Mouse (Mus musculus) liver, postnatal 0 days (tissue): ENCODE results near the gene Carm1. TPM values are rescaled to one million over a fixed set of nuclear protein-coding genes. Genes with fewer than 3 reads are reported as not detected.
A peak's percentile ranks its signal among the peaks of the same experiment; 100 is the strongest.
"Not testable (repeated sequence)": the region's sequence is repeated elsewhere in the genome, so short reads cannot be mapped to it uniquely, and the experiment has no call there.

Experiments used
- ATAC-seq: fragments of 200-750 bp; cut with Nextera tagmentation; 2 replicates; pipeline ENCODE4 v1.8.0; 2017; ENCODE audit warnings: mild to moderate bottlenecking, moderate library complexity
- DNase-seq: peaks from one replicate; pipeline ENCODE4 v3.0.0-alpha.2; 2016
- H3K27ac ChIP-seq: fragments of 300-500 bp; sonication (generic); 2 replicates; pipeline ENCODE4 v1.5.1; 2014; ENCODE audit warnings: antibody characterized with exemption, moderate library complexity, mild to moderate bottlenecking, low read depth
- H3K27me3 ChIP-seq: fragments of 300-500 bp; sonication (generic); 2 replicates; pipeline ENCODE4 v1.6.1; 2014; ENCODE audit warnings: low read length, control low read depth, mixed read lengths; ENCODE audit not compliant: insufficient read depth
- H3K36me3 ChIP-seq: fragments of 300-500 bp; sonication (generic); replicated peaks from 2 replicates; pipeline ENCODE4 v1.6.1; 2014; ENCODE audit warnings: mild to moderate bottlenecking, control low read depth, low read length, moderate library complexity, mixed read lengths; ENCODE audit not compliant: insufficient read depth
- H3K4me1 ChIP-seq: fragments of 300-500 bp; sonication (generic); 2 replicates; pipeline ENCODE4 v1.6.1; 2014; ENCODE audit warnings: antibody characterized with exemption, mild to moderate bottlenecking, control low read depth; ENCODE audit not compliant: insufficient read depth
- H3K4me2 ChIP-seq: fragments of 300-500 bp; sonication (generic); 2 replicates; pipeline ENCODE4 v1.6.1; 2014; ENCODE audit warnings: low read depth, mild to moderate bottlenecking, low read length, moderate library complexity, mixed read lengths
- H3K4me3 ChIP-seq: fragments of 300-500 bp; sonication (generic); 2 replicates; pipeline ENCODE4 v1.5.1; 2014; ENCODE audit warnings: low read depth, low read length
- H3K9ac ChIP-seq: fragments of 300-500 bp; sonication (generic); replicated peaks from 2 replicates; pipeline ENCODE4 v1.6.1; 2014; ENCODE audit warnings: mild to moderate bottlenecking, moderate library complexity
- H3K9me3 ChIP-seq: fragments of 300-500 bp; sonication (generic); 2 replicates; pipeline ENCODE4 v1.6.1; 2016; ENCODE audit warnings: mild to moderate bottlenecking, control low read depth, low read length, mixed read lengths
- CTCF ChIP-seq: sonication (generic); IDR thresholded peaks from 2 replicates; pipeline ENCODE4 v1.5.1; 2016; ENCODE audit warnings: antibody characterized with exemption, low read depth
- EP300 ChIP-seq: IDR thresholded peaks from 2 replicates; pipeline ENCODE4 v1.6.1; 2016; ENCODE audit warnings: antibody characterized with exemption, low read depth, mild to moderate bottlenecking
- WGBS: fragments of 180-500 bp; shearing (Covaris S2); extraction: QIAGEN DNeasy Blood & Tissue Kit; methylation state at CpG from one replicate; pipeline ENCODE4 v1.1.7; 2014; ENCODE audit not compliant: insufficient replicate concordance; 5-methylcytosine and 5-hydroxymethylcytosine counted together
- polyA plus RNA-seq: library from polyadenylated mRNA; unstranded; fragments of >200 nt; fragmentation: Nextera tagmentation; extraction: Ambion mirVana; gene quantifications from 2 replicates; pipeline ENCODE4 v1.2.1, GENCODE M21; 2015

Carm1 gene
- polyA plus RNA-seq, 1 experiment from 2014 or later = 8.6 TPM

DNA sequence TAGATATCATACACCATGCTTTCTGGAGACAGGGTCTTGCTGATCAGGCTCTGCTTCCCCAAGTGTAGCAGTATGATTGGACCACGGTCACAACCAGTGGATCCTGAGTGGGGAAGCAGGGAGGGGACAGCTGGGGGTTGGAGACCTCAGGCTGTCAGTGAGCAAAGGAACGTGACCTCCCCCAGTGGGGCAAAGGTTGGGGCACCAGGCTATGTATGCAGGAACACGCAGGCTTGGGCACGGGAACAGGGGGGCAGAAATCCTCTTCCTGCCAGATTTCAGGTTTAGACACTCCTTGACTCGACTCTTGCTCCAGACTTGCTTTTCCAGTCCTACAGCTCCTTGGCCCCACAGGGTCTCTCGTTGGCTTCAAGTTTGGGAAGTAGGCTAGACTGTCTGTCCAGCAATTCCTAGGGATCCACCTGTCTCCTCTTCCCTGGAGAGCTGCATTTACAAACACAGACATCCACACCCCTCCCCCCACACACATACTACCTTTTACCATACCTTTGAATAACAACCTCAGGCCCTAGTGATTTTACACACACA is 28.7 kb upstream of the Carm1 start:
- no peaks in the 10 kb centered on the region for H3K36me3 ChIP-seq
- no peaks in the 10 kb centered on the region for H3K9me3 ChIP-seq
- peak overlapping the region; percentile 21; the same call in 1 of the 2 replicates for H3K9ac ChIP-seq
- no peaks in the 10 kb centered on the region for H3K4me1 ChIP-seq
- 58% methylated on average over 6 of the region's 6 CpGs for WGBS
- no peak overlapping the region for H3K4me3 ChIP-seq
- no peak for DNase-seq
- TF ChIP-seq EP300 = no peak
- no peak for TF ChIP-seq CTCF
- no peak overlapping the region for H3K27ac ChIP-seq
- H3K4me2 ChIP-seq = no peak overlapping the region
- ATAC-seq = peak; percentile 65; the same call in 1 of the 2 replicates
- H3K27me3 ChIP-seq = no peaks in the 10 kb centered on the region

DNA sequence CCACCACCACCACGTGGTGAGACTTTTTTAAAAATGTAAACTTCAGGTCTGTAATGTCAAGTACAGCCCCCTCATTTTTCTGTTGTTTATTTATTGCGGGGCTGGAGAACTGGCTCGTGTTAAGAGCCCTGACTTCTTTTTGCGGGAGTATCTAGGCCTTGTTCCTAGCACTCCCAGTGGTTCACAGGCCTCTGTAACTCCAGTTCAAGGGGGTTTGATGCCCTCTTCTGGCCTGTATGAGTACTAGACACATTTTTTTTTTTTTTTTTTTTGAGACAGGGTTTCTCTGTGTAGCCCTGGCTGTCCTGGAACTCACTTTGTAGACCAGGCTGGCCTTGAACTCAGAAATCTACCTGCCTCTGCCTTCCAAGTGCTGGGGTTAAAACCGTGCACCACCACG is 28.0 kb upstream of the Carm1 start:
- WGBS = 72% methylated on average over 6 of the region's 6 CpGs
- H3K36me3 ChIP-seq, DNase-seq, H3K4me1 ChIP-seq, H3K27me3 ChIP-seq, H3K9me3 ChIP-seq, H3K4me3 ChIP-seq, H3K4me2 ChIP-seq, H3K27ac ChIP-seq, H3K9ac ChIP-seq, ATAC-seq: not testable (repeated sequence)
- TF ChIP-seq CTCF = 0 out of 2 replicates have a peak, but pooled peaks have one; percentile 5

DNA sequence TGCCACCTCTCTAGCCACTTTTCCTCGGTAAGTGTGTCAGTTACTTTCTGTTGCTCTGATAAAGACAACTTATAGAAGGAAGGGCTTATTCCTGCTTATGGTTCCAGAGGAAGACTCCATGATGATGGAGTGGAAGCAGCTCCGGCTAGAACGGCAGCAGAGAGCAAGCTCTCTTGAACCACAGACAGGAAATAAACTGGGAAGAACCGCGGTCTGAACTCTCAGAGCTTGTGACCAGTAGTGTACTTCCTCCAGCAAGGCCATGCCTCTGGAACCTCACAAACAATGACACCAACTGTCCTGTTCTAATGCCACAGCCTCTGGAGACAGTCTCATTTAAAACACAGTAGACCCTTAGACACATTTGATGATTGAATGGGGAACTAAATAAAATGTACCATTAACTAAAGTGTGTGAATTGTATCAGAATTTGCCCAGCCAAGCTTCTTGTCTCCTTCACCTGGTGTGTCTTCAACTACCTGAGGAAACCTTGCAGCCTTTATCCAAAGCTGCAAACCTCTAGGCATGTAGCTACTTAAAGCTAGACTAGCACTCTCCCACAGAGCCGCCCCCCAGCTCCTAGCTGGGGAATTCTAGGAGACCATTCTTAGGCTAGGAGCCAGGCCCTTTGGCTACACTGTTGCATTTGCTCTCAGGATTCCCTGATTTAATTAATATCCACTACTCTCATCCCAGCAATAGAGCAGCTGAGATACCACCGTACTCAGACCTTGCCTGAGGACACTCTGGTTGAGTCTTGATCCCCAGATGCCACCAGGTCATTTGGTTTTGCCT is 21.4 kb upstream of the Carm1 start:
- WGBS = 38% methylated on average over 7 of the region's 7 CpGs
- DNase-seq = no peak
- Histone ChIP-seq H3K9ac (peak overlapping the region; percentile 53), H3K4me2 (peak overlapping the region; percentile 45), H3K4me3 (peak overlapping the region; percentile 48), H3K27me3 (no peaks in the 10 kb centered on the region), H3K27ac (peak overlapping the region; percentile 91), H3K36me3 (peaks cover 2% of the 10 kb centered on the region; the same call in 1 of the 2 replicates), H3K4me1 (peaks cover 11% of the 10 kb centered on the region; the same call in 1 of the 2 replicates), H3K9me3 (no peaks in the 10 kb centered on the region)
- ATAC-seq = 0 out of 2 replicates have a peak, but pooled peaks have one; percentile 14
- TF ChIP-seq EP300 (no peak), CTCF (no peak)

DNA sequence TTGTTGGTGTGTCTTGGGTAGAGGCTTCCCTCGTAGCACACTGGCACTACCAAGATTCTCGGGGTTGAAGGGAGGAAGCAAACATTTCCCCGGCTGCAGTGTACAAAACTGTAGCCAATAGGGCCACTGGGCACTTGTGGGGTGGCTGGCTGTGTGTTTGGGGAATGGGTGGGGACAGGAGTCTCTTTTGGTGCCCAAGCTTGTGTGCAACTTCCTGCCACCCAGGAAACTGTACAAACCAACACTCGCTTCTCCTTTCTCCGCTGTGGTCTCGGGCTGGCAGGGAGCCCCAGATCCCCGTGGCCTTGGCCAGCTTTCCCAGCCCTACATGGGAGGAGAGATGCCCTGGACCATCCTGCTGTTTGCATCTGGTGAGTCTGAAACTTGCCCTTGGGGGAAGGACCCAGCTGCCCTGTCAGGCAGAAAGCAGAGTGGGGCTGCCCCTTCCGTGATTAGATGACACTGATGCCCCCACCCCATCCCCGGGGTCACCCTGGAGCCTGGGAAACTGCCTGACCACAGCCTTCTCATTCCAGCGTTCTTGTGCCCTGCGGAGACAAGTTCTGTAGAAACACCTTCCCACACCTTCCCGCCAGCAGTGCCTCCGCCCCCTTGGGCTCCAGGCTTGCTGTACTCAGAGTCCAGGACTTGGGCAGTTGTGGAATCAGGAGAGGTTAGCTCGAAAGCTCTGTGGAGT is 20.6 kb upstream of the Carm1 start, which contains the start of gene AB124611:
Gene AB124611 (plus strand): TSS at position 240 of the 697 bp plus-strand sequence.
- ATAC-seq = peak; percentile 57
- DNase-seq = peak; percentile 59
- WGBS = 32% methylated on average over 14 of the region's 14 CpGs
- H3K9ac ChIP-seq = peak within 1 kb of the TSS; percentile 53
- no peak for TF ChIP-seq EP300
- no peak for TF ChIP-seq CTCF
- peak within 1 kb of the TSS; percentile 45 for H3K4me2 ChIP-seq
- peak within 1 kb of the TSS; percentile 91 for H3K27ac ChIP-seq
- no peaks in the 10 kb centered on the region for H3K9me3 ChIP-seq
- no peaks in the 10 kb centered on the region for H3K27me3 ChIP-seq
- peaks cover 2% of the 10 kb centered on the region; the same call in 1 of the 2 replicates for H3K36me3 ChIP-seq
- H3K4me3 ChIP-seq = peak within 1 kb of the TSS; percentile 48
- H3K4me1 ChIP-seq = peaks cover 11% of the 10 kb centered on the region; the same call in 1 of the 2 replicates

DNA sequence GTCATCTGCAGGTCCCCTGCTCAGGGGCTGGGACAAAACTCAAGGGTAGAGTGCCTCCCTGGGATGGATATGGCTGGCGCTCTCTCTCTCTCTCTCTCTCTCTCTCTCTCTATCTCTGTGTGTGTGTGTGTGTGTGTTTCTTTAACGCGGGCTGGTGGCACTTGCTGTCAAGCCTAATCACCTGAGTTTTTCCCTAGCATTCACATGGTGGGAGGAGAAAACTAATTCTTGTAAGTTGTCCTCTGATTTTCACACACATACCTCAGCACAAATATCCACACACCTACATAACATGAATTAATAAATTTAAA is 20.1 kb upstream of the Carm1 start:
- H3K9me3 ChIP-seq = no peaks in the 10 kb centered on the region
- DNase-seq (no peak), ATAC-seq (no peak)
- peaks cover 11% of the 10 kb centered on the region; the same call in 1 of the 2 replicates for H3K4me1 ChIP-seq
- H3K4me3 ChIP-seq = peak overlapping the region; percentile 48
- peak overlapping the region; percentile 91 for H3K27ac ChIP-seq
- 61% methylated on average over 3 of the region's 3 CpGs for WGBS
- peak overlapping the region; percentile 45 for H3K4me2 ChIP-seq
- H3K9ac ChIP-seq = peak overlapping the region; percentile 53
- peaks cover 2% of the 10 kb centered on the region; the same call in 1 of the 2 replicates for H3K36me3 ChIP-seq
- TF ChIP-seq EP300 = no peak
- no peak for TF ChIP-seq CTCF
- H3K27me3 ChIP-seq = no peaks in the 10 kb centered on the region
